Mouse (Mus musculus) small intestine, adult 2 months (tissue): ENCODE data around the gene Kdm6b. TPM values are rescaled to one million over a fixed set of nuclear protein-coding genes. Genes with fewer than 3 reads are reported as not detected.

Experiments used
- H3K27ac ChIP-seq: fragments of 200-500 bp; 2 replicates; pipeline ENCODE4 v1.5.1; 2012; ENCODE audit warnings: low read depth, low read length, control low read depth, inconsistent platforms; ENCODE audit not compliant: insufficient read depth
- H3K27me3 ChIP-seq: fragments of 200-500 bp; 2 replicates; pipeline ENCODE4 v1.6.1; 2012; ENCODE audit warnings: mild to moderate bottlenecking, moderate library complexity, low read length, inconsistent platforms; ENCODE audit not compliant: control insufficient read depth, insufficient read depth
- H3K36me3 ChIP-seq: fragments of 200-500 bp; 2 replicates; pipeline ENCODE4 v1.6.1; 2012; ENCODE audit warnings: mild to moderate bottlenecking, low read length, control low read depth, inconsistent platforms; ENCODE audit not compliant: control insufficient read depth, insufficient read depth
- H3K4me1 ChIP-seq: fragments of 200-500 bp; 2 replicates; pipeline ENCODE4 v1.6.1; 2012; ENCODE audit warnings: low read length, inconsistent platforms, mixed read lengths; ENCODE audit not compliant: control insufficient read depth, insufficient read depth, insufficient read length
- H3K4me3 ChIP-seq: fragments of 200-500 bp; 2 replicates; pipeline ENCODE4 v1.5.1; 2012; ENCODE audit warnings: low read depth, mild to moderate bottlenecking, control low read depth, inconsistent platforms, low read length, moderate library complexity
- CTCF ChIP-seq: fragments of 200-500 bp; IDR thresholded peaks from 2 replicates; pipeline ENCODE4 v1.5.1; 2012; ENCODE audit warnings: low read depth, mild to moderate bottlenecking, control low read depth, inconsistent platforms, low read length, moderate library complexity, mixed read lengths; ENCODE audit not compliant: insufficient replicate concordance, insufficient read length; ENCODE audit errors: extremely low read depth
- POLR2A ChIP-seq: fragments of 200-500 bp; IDR thresholded peaks from 2 replicates; pipeline ENCODE4 v1.6.1; 2012; ENCODE audit warnings: low read depth, mild to moderate bottlenecking, control low read depth, inconsistent platforms, low read length, moderate library complexity
- WGBS: fragments of 180-500 bp; shearing (Covaris S2); methylation state at CpG from one replicate; pipeline ENCODE4 v1.1.7; 2018; 5-methylcytosine and 5-hydroxymethylcytosine counted together
- polyA plus RNA-seq: library from polyadenylated mRNA; depleted of rRNA; stranded (reverse); fragments of >200 nt; gene quantifications from 2 replicates; pipeline ENCODE4 v1.2.3, GENCODE M21; 2012

Gene Kdm6b
- polyA plus RNA-seq, 1 experiment = 35.4 TPM

- H3K36me3 ChIP-seq = 0 out of 2 replicates have a peak, but pooled peaks cover 5% of the 10 kb centered on the region
- TF ChIP-seq POLR2A = no peak
- no peak for TF ChIP-seq CTCF
- WGBS = 86% methylated on average over 12 of the region's 12 CpGs
- H3K27me3 ChIP-seq = no peaks in the 10 kb centered on the region
- no peak overlapping the region for H3K27ac ChIP-seq
- H3K4me1 ChIP-seq = peaks cover 16% of the 10 kb centered on the region
- no peak overlapping the region for H3K4me3 ChIP-seq
These were observed 41.9 kb downstream of the Kdm6b start for GRCm38 (mm10) chr11:69371601-69372000.

DNA sequence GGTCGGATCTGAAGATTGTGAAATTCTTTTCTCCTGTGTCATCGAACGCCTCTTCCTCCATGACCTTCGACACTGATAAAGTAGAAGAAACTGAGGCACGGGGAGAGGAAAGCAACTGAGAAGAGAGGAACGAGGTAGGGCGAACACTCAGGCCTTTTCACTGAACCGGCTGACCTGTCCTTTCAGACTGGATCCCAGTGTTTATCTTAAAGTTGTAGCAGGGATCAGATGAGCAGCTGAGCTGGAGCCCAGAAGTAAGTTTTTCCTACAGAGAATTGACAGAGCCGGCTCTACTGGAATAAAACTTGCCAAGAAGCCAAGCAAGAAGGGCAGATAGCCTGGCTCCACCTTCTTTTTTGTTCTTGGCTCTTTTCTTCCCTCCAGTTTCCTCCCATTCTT is 42.7 kb downstream of the Kdm6b start:
- 34% methylated on average over 9 of the region's 9 CpGs for WGBS
- Histone ChIP-seq H3K4me3 (no peak overlapping the region), H3K27me3 (no peaks in the 10 kb centered on the region), H3K36me3 (0 out of 2 replicates have a peak, but pooled peaks cover 5% of the 10 kb centered on the region), H3K27ac (peak overlapping the region; percentile 17; the same call in 1 of the 2 replicates), H3K4me1 (peaks cover 21% of the 10 kb centered on the region)
- TF ChIP-seq CTCF (no peak), POLR2A (no peak)

GRCm38 (mm10) chr11:69369990-69370816 is 43.3 kb downstream of the Kdm6b start:
- WGBS = 46% methylated on average over 2 of the region's 2 CpGs
- Histone ChIP-seq H3K27me3 (no peaks in the 10 kb centered on the region), H3K36me3 (0 out of 2 replicates have a peak, but pooled peaks cover 3% of the 10 kb centered on the region), H3K27ac (peak overlapping the region; percentile 17; the same call in 1 of the 2 replicates), H3K4me3 (no peak overlapping the region), H3K4me1 (peaks cover 25% of the 10 kb centered on the region)
- TF ChIP-seq POLR2A (no peak), CTCF (no peak)

DNA sequence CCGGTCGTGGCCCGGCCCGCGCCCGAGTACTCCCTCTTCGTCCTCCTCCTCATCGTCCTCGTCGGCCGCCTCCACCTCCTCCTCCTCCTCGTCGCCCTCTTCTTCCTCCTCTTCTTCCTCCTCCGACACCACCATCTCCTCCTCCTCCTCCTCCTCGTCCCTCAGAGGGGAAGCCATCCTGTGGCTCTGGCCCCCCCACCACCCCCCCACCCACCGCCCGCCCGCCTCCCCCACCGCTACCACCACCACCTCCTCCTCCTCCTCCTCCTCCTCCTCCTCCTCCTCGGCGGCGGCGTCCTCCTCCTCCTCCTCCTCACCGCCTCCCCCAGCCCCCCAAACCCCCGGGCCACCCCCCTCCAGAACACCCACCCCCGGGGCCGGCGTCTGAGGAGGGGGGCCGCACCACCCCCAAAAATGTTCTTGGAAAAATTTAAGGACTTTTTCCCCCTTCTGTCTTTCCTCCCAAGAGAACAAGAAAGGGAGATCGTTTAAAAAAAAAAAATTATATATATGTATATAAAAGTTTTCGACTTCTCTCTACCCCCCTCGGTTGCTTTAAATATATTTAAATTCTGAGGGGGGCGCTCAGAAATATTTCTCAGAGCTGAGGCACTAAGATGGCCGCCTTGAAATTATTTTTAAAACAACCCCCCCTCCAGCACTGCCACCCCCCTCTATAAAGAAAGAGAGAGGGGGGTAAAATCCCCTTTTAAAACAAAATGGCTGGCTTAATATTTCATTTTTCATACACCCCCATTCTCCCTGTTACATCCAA is 44.1 kb downstream of the Kdm6b start, which contains the start of gene Chd3:
Chd3 (minus strand) TSS at position 192 of the 775 bp plus-strand sequence.
- peaks cover 28% of the 10 kb centered on the region for H3K4me1 ChIP-seq
- under 1% methylated on average over 22 of the region's 34 CpGs for WGBS
- H3K27ac ChIP-seq = peak within 1 kb of the TSS; percentile 84
- H3K27me3 ChIP-seq = no peaks in the 10 kb centered on the region
- H3K4me3 ChIP-seq = peak within 1 kb of the TSS; percentile 89
- H3K36me3 ChIP-seq = 0 out of 2 replicates have a peak, but pooled peaks cover 3% of the 10 kb centered on the region
- no peak for TF ChIP-seq CTCF
- no peak for TF ChIP-seq POLR2A

GRCm38 (mm10) chr11:69368356-69369214 is 44.9 kb downstream of the Kdm6b start:
- Histone ChIP-seq H3K4me3 (peak overlapping the region; percentile 89), H3K36me3 (0 out of 2 replicates have a peak, but pooled peaks cover under 1% of the 10 kb centered on the region), H3K27ac (peak overlapping the region; percentile 84), H3K27me3 (no peaks in the 10 kb centered on the region), H3K4me1 (peaks cover 27% of the 10 kb centered on the region)
- under 1% methylated on average over 98 of the region's 106 CpGs for WGBS
- TF ChIP-seq POLR2A = 0 out of 2 replicates have a peak, but pooled peaks have one; percentile 8
- no peak for TF ChIP-seq CTCF

- Histone ChIP-seq H3K4me3 (peak overlapping the region; percentile 89), H3K27me3 (no peaks in the 10 kb centered on the region), H3K4me1 (peaks cover 24% of the 10 kb centered on the region), H3K36me3 (peaks cover 4% of the 10 kb centered on the region), H3K27ac (peak overlapping the region; percentile 84)
- TF ChIP-seq POLR2A (no peak), CTCF (no peak)
- 2% methylated on average over 22 of the region's 22 CpGs for WGBS
These were observed 45.7 kb downstream of the Kdm6b start for GRCm38 (mm10) chr11:69367616-69368355.
